Mouse (Mus musculus): ENCODE results near the gene Rpap1.
"Not testable (repeated sequence)": the region's sequence is repeated elsewhere in the genome, so short reads cannot be mapped to it uniquely, and the experiment has no call there.

Gene Rpap1

DNA sequence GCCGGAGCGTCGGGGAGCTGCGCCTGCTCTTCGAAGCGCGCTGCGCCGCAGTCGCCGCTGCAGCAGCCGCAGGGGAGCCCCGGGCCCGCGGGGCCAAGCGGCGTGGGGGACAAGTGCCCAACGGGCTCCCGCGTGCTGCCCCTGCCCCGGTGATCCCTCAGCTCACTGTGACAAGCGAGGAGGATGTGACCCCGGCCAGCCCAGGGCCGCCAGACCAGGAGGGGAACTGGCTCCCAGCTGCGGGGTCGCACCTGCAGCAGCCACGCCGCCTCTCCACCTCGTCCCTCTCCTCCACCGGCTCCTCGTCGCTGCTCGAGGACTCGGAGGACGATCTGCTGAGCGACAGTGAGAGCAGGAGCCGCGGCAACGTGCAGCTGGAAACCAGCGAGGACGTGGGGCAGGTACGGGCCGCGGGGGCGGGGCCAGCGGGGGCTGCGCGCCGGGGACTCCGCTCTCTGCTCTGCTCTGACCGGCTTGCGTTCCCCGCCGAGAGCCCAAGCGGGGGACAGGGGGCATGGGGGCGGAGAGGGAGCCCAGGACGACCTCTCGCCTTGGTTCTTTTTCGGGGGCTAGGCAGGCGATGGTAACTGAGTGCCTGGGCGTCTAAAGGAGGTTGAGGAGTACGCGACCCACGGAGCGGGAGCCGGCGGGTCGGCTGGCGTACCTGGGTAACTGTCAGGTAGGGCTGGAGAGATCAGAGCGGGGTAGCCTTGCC is 44.7 kb downstream of the Rpap1 start:
- intact Hi-C loops (cut with DNase I) = loop anchor here (5.0 kb wide), 1 partner anchor 65 kb away; the partner anchor contains the start of gene Rtf1

DNA sequence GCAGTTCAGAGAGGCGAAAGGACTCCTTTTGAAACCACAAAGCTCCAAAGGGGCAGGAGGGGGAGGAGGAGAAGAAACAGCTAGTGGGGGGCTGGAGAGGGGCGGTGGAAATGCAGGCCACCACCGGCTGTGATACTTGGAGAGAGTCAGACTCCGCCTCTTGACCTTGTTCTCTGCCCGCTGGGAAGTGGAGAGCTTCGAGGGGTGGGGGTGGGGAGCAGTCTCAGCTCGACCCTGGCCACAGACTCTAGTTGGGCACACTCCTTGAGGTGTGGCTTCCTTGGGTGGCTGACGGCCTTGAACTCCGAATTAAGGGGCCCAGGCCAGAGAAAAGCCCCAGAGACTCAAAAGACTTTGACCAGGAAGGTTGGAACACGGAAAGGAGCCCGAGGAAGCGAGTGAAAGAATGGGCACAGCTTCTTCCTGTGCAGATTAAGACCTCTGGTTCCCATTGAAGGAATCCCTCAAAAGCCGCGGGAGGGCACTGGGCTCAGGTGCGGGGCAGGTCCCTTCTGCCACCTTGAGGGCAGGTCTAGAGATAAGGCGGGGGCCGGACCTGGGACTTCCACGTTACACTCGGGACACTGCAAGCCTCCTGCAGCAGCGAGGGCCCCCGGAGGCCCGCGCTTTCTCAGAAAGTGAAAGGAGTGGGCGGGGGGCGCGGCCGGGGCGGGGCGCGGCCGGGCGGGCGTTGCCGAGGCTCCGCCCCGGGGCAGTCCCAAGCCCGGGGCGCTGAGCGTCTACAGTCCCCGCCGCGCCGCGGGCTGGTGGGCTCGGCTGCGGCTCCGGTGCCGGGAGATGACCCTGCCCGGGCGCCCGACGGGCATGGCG is 45.5 kb downstream of the Rpap1 start, which contains the start of gene Itpka:
Gene Itpka, plus strand, starts transcription at position 757 of the 831 bp plus-strand sequence.
- intact Hi-C loops (cut with DNase I) = loop anchor here (5.0 kb wide), 1 partner anchor 64 kb away; the partner anchor contains the start of gene Rtf1

GRCm38 (mm10) chr2:119740567-119740966 is 46.8 kb downstream of the Rpap1 start:
- intact Hi-C loops (cut with DNase I) = loop anchor here (5.0 kb wide), 1 partner anchor 63 kb away; the partner anchor contains the start of gene Rtf1

DNA sequence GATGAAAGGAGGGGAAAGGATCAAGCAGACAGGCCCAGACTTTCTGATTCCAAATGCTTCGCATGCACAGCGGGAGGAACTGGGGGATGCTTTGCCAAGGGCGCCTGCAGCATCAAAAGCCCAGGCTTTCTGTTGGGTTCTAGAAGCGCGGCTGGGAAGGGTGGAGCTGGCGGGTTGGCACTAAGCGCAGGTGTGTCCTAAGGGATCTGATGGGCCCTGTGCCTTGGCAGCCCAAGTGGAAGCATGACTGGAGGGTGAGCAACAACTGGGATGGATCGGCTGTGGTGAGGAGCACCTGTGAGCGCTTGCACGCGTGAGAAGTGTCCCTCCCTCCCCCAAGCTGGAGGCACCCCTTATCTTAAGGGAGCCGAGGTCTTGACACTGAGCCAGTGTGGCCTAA is 50.2 kb downstream of the Rpap1 start:
- intact Hi-C loops (cut with DNase I) = no loop called here

- intact Hi-C loops (cut with DNase I) = no loop called here
These were observed 56.6 kb downstream of the Rpap1 start for GRCm38 (mm10) chr2:119730735-119731134.

- intact Hi-C loops (cut with DNase I) = no loop called here
These were observed 59.4 kb downstream of the Rpap1 start for GRCm38 (mm10) chr2:119727762-119728416.

DNA sequence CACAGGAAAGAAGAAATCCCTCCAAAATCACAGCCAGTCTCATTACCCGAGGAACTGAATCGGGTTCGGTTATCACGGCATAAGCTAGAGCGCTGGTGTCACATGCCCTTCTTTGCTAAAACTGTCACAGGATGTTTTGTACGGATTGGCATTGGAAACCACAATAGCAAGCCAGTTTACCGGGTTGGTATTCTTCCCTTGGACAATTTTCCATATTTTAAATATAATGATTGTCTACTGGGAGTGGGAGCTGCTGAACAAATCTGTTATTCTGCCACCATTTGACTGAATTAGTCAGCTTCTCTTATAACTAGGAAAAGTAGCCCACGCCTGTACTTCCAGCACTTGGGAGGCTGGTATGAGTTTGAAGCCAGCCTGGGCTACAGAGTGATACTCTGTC is 66.3 kb downstream of the Rpap1 start:
- intact Hi-C loops (cut with DNase I) = no loop called here

DNA sequence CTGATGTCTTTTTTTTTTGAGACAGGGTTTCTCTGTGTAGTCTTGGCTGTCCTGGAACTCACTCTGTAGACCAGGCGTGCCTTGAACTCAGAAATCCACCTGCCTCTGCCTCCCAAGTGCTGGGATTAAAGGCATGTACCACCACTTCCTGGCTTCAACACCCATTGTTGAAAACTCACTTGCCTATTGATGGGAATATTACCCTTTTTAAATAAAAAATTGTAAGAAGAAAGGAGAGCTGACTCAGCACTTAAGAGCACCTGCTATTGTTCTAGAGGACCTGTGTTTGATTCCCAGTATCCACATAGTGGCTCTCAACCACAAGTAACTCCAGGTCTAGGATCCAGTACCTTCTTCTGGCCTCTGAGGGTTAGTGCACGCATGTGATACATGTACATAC is 71.5 kb downstream of the Rpap1 start:
- intact Hi-C loops (cut with DNase I) = not testable (repeated sequence)

All from adrenal gland (tissue).